In genomic region chr11:35204084-35204483, GRCm38 (mm10) we compare ENCODE assay signal across 15 mouse cellular contexts.
A peak's percentile ranks its signal among the peaks of the same experiment; 100 is the strongest.
DNase-seq lines count a peak whose midpoint lies in the region; ATAC-seq lines count a peak whose summit lies in the region.
"Had no signal": no experiment of that assay in that cellular context is flagged by ENCODE, and none has a peak within 500 bp of the region (broad histone marks: within the 10 kb centered on the region; RNA-seq: fewer than 3 reads in every experiment).

No protein-coding gene starts in this region.

- no peaks in the 10 kb centered on the region for H3K27me3 ChIP-seq in limb, embryonic 11.5 days (ENCODE audit: control insufficient read depth, insufficient read depth, low read length)
- H3K27me3 ChIP-seq in limb, embryonic 10.5 days (ENCODE audit: low read depth, poor library complexity, severe bottlenecking) = no peaks in the 10 kb centered on the region
- H3K27me3 ChIP-seq in forebrain, embryonic 11.5 days (ENCODE audit: control insufficient read depth, insufficient read depth, low read length) = no peaks in the 10 kb centered on the region
- no peaks in the 10 kb centered on the region for H3K27me3 ChIP-seq in forebrain, embryonic 16.5 days (replicated peaks; ENCODE audit: control insufficient read depth, insufficient read depth, low read length)
- 0 out of 2 replicates have a peak, but pooled peaks cover 5% of the 10 kb centered on the region for H3K27me3 ChIP-seq in midbrain, embryonic 14.5 days (ENCODE audit: control insufficient read depth, insufficient read depth, low read length)

- H3K4me3 ChIP-seq in limb, embryonic 11.5 days (ENCODE audit: low read depth, low read length) = no peak overlapping the region
- no peak overlapping the region for H3K4me3 ChIP-seq in limb, embryonic 10.5 days
- no peak overlapping the region for H3K4me3 ChIP-seq in forebrain, embryonic 11.5 days (ENCODE audit: low read depth, low read length)
- no peak overlapping the region for H3K4me3 ChIP-seq in forebrain, embryonic 16.5 days (replicated peaks; ENCODE audit: low read length)
- no peak overlapping the region for H3K4me3 ChIP-seq in midbrain, embryonic 14.5 days (replicated peaks; ENCODE audit: low read depth, low read length)
- H3K4me3 ChIP-seq: heart, embryonic 10.5 days had no signal

- peaks cover 20% of the 10 kb centered on the region for H3K4me1 ChIP-seq in limb, embryonic 11.5 days (ENCODE audit: control insufficient read depth, insufficient read depth, low read length)
- peaks cover 40% of the 10 kb centered on the region for H3K4me1 ChIP-seq in limb, embryonic 10.5 days
- peaks cover 3% of the 10 kb centered on the region; the same call in 1 of the 2 replicates for H3K4me1 ChIP-seq in forebrain, embryonic 11.5 days (replicated peaks; ENCODE audit: control insufficient read depth, insufficient read depth, low read length)
- H3K4me1 ChIP-seq in forebrain, embryonic 16.5 days (replicated peaks; ENCODE audit: control insufficient read depth, insufficient read depth, low read length) = peaks cover 16% of the 10 kb centered on the region
- peaks cover 23% of the 10 kb centered on the region for H3K4me1 ChIP-seq in midbrain, embryonic 14.5 days (ENCODE audit: control insufficient read depth, insufficient read depth, low read length)

- 11% methylated on average over 9 of the region's 9 CpGs for WGBS in limb, embryonic 11.5 days
- WGBS in limb, embryonic 10.5 days = 32% methylated on average over 9 of the region's 9 CpGs
- 35% methylated on average over 9 of the region's 9 CpGs for WGBS in forebrain, embryonic 11.5 days
- WGBS in forebrain, embryonic 16.5 days = 7% methylated on average over 9 of the region's 9 CpGs
- 32% methylated on average over 9 of the region's 9 CpGs for WGBS in midbrain, embryonic 14.5 days

- H3K27ac ChIP-seq in limb, embryonic 11.5 days (replicated peaks; ENCODE audit: low read depth, low read length) = peak overlapping the region; percentile 33; the same call in 1 of the 2 replicates
- no peak overlapping the region for H3K27ac ChIP-seq in limb, embryonic 10.5 days
- H3K27ac ChIP-seq in forebrain, embryonic 11.5 days (ENCODE audit: low read depth, low read length) = no peak overlapping the region
- no peak overlapping the region for H3K27ac ChIP-seq in forebrain, embryonic 16.5 days (ENCODE audit: low read length)
- no peak overlapping the region for H3K27ac ChIP-seq in midbrain, embryonic 14.5 days (replicated peaks; ENCODE audit: low read depth, low read length)
- H3K27ac ChIP-seq: heart, embryonic 10.5 days had no signal

- H3K9me3 ChIP-seq in limb, embryonic 11.5 days (ENCODE audit: control insufficient read depth, low read length) = no peaks in the 10 kb centered on the region
- H3K9me3 ChIP-seq in limb, embryonic 10.5 days (replicated peaks) = no peaks in the 10 kb centered on the region
- H3K9me3 ChIP-seq in forebrain, embryonic 11.5 days (ENCODE audit: control insufficient read depth, low read length) = no peaks in the 10 kb centered on the region
- H3K9me3 ChIP-seq in forebrain, embryonic 16.5 days (ENCODE audit: control insufficient read depth, low read length) = no peaks in the 10 kb centered on the region
- H3K9me3 ChIP-seq in midbrain, embryonic 14.5 days (ENCODE audit: control insufficient read depth, low read length) = no peaks in the 10 kb centered on the region
- H3K9me3 ChIP-seq: heart, embryonic 10.5 days had no signal

- H3K9ac ChIP-seq in limb, embryonic 11.5 days (ENCODE audit: low read length) = no peak overlapping the region
- H3K9ac ChIP-seq in forebrain, embryonic 11.5 days (ENCODE audit: low read length) = no peak overlapping the region
- no peak overlapping the region for H3K9ac ChIP-seq in forebrain, embryonic 16.5 days (replicated peaks; ENCODE audit: low read depth, low read length)
- H3K9ac ChIP-seq in midbrain, embryonic 14.5 days (replicated peaks; ENCODE audit: low read length) = no peak overlapping the region

- no peak overlapping the region for H3K4me2 ChIP-seq in limb, embryonic 11.5 days (ENCODE audit: low read depth, severe bottlenecking)
- H3K4me2 ChIP-seq in forebrain, embryonic 11.5 days (ENCODE audit: low read depth, low read length, severe bottlenecking) = no peak overlapping the region
- H3K4me2 ChIP-seq in forebrain, embryonic 16.5 days (ENCODE audit: low read length) = peak overlapping the region; percentile 16; the same call in 1 of the 2 replicates
- H3K4me2 ChIP-seq in midbrain, embryonic 14.5 days (ENCODE audit: low read length) = 0 out of 2 replicates have a peak overlapping the region, but pooled peaks have one; percentile 17

- DNase-seq in limb, embryonic 11.5 days (ENCODE audit: low spot score) = no peak
- no peak for DNase-seq in limb, embryonic 10.5 days (ENCODE audit: low spot score)
- DNase-seq in forebrain, embryonic 11.5 days (ENCODE audit: low spot score) = no peak
- DNase-seq in midbrain, embryonic 14.5 days = peak; percentile 45
- no peak for DNase-seq in retina, postnatal 1 day
- DNase-seq in layer of hippocampus, postnatal 10 days (ENCODE audit: low spot score in 2 of 2) = no peak
- DNase-seq: cerebellum, postnatal 10 days; gastrocnemius, postnatal 14 days; heart, postnatal 36 days; kidney, postnatal 25 days; liver; lung, postnatal 10 days had no signal

- no peaks in the 10 kb centered on the region for H3K36me3 ChIP-seq in limb, embryonic 11.5 days (ENCODE audit: control insufficient read depth, insufficient read depth, low read length)
- no peaks in the 10 kb centered on the region for H3K36me3 ChIP-seq in limb, embryonic 10.5 days
- H3K36me3 ChIP-seq in forebrain, embryonic 11.5 days (ENCODE audit: control insufficient read depth, insufficient read depth, low read length) = no peaks in the 10 kb centered on the region
- no peaks in the 10 kb centered on the region for H3K36me3 ChIP-seq in forebrain, embryonic 16.5 days (ENCODE audit: control insufficient read depth, insufficient read depth)
- H3K36me3 ChIP-seq in midbrain, embryonic 14.5 days (ENCODE audit: control insufficient read depth, insufficient read depth, low read length) = no peaks in the 10 kb centered on the region
- H3K36me3 ChIP-seq: heart, embryonic 10.5 days had no signal

- ATAC-seq in limb, embryonic 11.5 days (ENCODE audit: insufficient number of reproducible peaks, low FRiP score, low TSS enrichment, low read depth) = no peak
- ATAC-seq in forebrain, embryonic 11.5 days (replicated peaks; ENCODE audit: low FRiP score) = peak; percentile 60; the same call in 1 of the 2 replicates
- ATAC-seq in forebrain, embryonic 16.5 days = peak; percentile 20; the same call in 1 of the 2 replicates
- no peak for ATAC-seq in midbrain, embryonic 14.5 days (ENCODE audit: low FRiP score, low TSS enrichment)
- ATAC-seq in megakaryocyte-erythroid progenitor cell, adult 5-6 weeks (replicated peaks; ENCODE audit: low FRiP score, low TSS enrichment, poor library complexity, severe bottlenecking) = no peak

Comparison
In these comparisons a context has a peak if more than half of its experiments do, and no peak if none do; other contexts are left out.
1. H3K4me2 ChIP-seq: peak in forebrain, embryonic 16.5 days (single experiment) and midbrain, embryonic 14.5 days (single experiment); none in limb, embryonic 11.5 days (single experiment) and forebrain, embryonic 11.5 days (single experiment).
2. ATAC-seq: peak in forebrain, embryonic 11.5 days (single experiment) and forebrain, embryonic 16.5 days (single experiment); none in limb, embryonic 11.5 days (single experiment), midbrain, embryonic 14.5 days (single experiment) and megakaryocyte-erythroid progenitor cell, adult 5-6 weeks (single experiment).